ENCODE assay signal across 8 mouse cellular contexts in the genomic region with DNA sequence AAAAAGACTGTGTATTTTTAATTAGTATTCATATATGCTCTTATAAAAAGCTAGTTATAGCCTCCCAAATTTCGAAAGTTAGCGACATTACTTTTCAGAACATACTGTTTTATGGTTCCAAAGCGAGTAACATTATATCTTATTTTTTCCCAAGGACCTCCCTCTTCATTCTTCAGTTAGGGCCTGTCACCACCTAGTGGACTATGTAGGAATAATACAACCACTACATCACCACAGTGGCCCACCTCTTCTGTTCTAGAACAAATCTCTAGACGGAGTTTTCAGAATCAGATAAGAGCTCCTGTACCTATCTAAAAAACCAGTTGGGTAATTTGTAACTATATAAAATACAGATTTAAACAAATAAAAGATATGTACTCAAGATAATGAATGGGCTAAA.
DNase-seq lines count a peak whose midpoint lies in the region; ATAC-seq and TF ChIP-seq lines count a peak whose summit lies in the region.

No protein-coding gene starts in this region.

- H3K4me3 ChIP-seq in forebrain, embryonic 12.5 days (replicated peaks) = no peak overlapping the region
- H3K4me3 ChIP-seq in forebrain, embryonic 10.5 days = no peak overlapping the region
- H3K4me3 ChIP-seq in liver, adult 2 months (ENCODE audit: insufficient read depth, low read depth, low read length) = no peak overlapping the region
- no peak overlapping the region for H3K4me3 ChIP-seq in forebrain, postnatal 0 days (ENCODE audit: low read depth, low read length)

- no peak for TF ChIP-seq POLR2A in liver, adult 2 months (IDR thresholded peaks at IDR 0.05; ENCODE audit: extremely low read depth, insufficient read depth, low read length)

- H3K4me2 ChIP-seq in forebrain, embryonic 12.5 days = no peak overlapping the region
- no peak overlapping the region for H3K4me2 ChIP-seq in forebrain, postnatal 0 days (ENCODE audit: low read depth)

- no peak overlapping the region for H3K27ac ChIP-seq in forebrain, embryonic 12.5 days
- H3K27ac ChIP-seq in forebrain, embryonic 10.5 days = no peak overlapping the region
- H3K27ac ChIP-seq in liver, adult 2 months (replicated peaks; ENCODE audit: insufficient read depth, low read depth, low read length) = no peak overlapping the region
- no peak overlapping the region for H3K27ac ChIP-seq in forebrain, postnatal 0 days (ENCODE audit: low read depth, low read length)

- no peaks in the 10 kb centered on the region for H3K27me3 ChIP-seq in forebrain, embryonic 12.5 days
- H3K27me3 ChIP-seq in forebrain, embryonic 10.5 days (ENCODE audit: poor library complexity, severe bottlenecking) = no peaks in the 10 kb centered on the region
- no peaks in the 10 kb centered on the region for H3K27me3 ChIP-seq in liver, adult 2 months (ENCODE audit: control insufficient read depth, insufficient read depth, low read length)
- no peaks in the 10 kb centered on the region for H3K27me3 ChIP-seq in forebrain, postnatal 0 days (ENCODE audit: insufficient read depth, low read length)

- no peaks in the 10 kb centered on the region for H3K9me3 ChIP-seq in forebrain, embryonic 12.5 days
- no peaks in the 10 kb centered on the region for H3K9me3 ChIP-seq in forebrain, embryonic 10.5 days
- H3K9me3 ChIP-seq in forebrain, postnatal 0 days (ENCODE audit: low read length) = no peaks in the 10 kb centered on the region

- ATAC-seq in forebrain, embryonic 12.5 days (ENCODE audit: low FRiP score) = 0 out of 2 replicates have a peak, but pooled peaks have one; percentile 44
- ATAC-seq in forebrain, postnatal 0 days = peak; percentile 86
- peak; percentile 88 for ATAC-seq in megakaryocyte, adult 5-6 weeks (ENCODE audit: poor library complexity, severe bottlenecking)

- H3K4me1 ChIP-seq in forebrain, embryonic 12.5 days = no peaks in the 10 kb centered on the region
- H3K4me1 ChIP-seq in forebrain, embryonic 10.5 days = no peaks in the 10 kb centered on the region
- H3K4me1 ChIP-seq in liver, adult 2 months (ENCODE audit: control insufficient read depth, insufficient read depth, low read length) = no peaks in the 10 kb centered on the region; the same call in 1 of the 2 replicates
- no peaks in the 10 kb centered on the region for H3K4me1 ChIP-seq in forebrain, postnatal 0 days (ENCODE audit: insufficient read depth)

- peaks cover 27% of the 10 kb centered on the region for H3K36me3 ChIP-seq in forebrain, embryonic 12.5 days (replicated peaks)
- H3K36me3 ChIP-seq in forebrain, embryonic 10.5 days (replicated peaks) = peaks cover 79% of the 10 kb centered on the region
- no peaks in the 10 kb centered on the region; the same call in 1 of the 2 replicates for H3K36me3 ChIP-seq in liver, adult 2 months (ENCODE audit: control insufficient read depth, insufficient read depth, low read length)
- H3K36me3 ChIP-seq in forebrain, postnatal 0 days (ENCODE audit: insufficient read depth) = no peaks in the 10 kb centered on the region

- 63% methylated on average over 4 of the region's 4 CpGs for WGBS in forebrain, embryonic 12.5 days
- 71% methylated on average over 4 of the region's 4 CpGs for WGBS in forebrain, embryonic 10.5 days
- WGBS in liver, adult 2 months = 40% methylated on average over 4 of the region's 4 CpGs
- WGBS in forebrain, postnatal 0 days = 47% methylated on average over 4 of the region's 4 CpGs

- DNase-seq in forebrain, embryonic 10.5 days (ENCODE audit: extremely low spot score, low spot score) = no peak
- DNase-seq in liver, adult 2 months (ENCODE audit: extremely low read depth, low read depth, low spot score) = peak; percentile 24
- DNase-seq in liver (no peak), MN1 (ENCODE audit: low spot score) (peak; percentile 70)
- peak; percentile 75 for DNase-seq in forebrain, postnatal 0 days
- no peak for DNase-seq in urinary bladder, postnatal 4 days (ENCODE audit: low spot score in 2 of 2)

- no peak overlapping the region for H3K9ac ChIP-seq in forebrain, embryonic 12.5 days
- no peak overlapping the region for H3K9ac ChIP-seq in liver, adult 2 months (ENCODE audit: low read depth, low read length)
- no peak overlapping the region for H3K9ac ChIP-seq in forebrain, postnatal 0 days

- TF ChIP-seq CTCF in liver, adult 2 months (IDR thresholded peaks at IDR 0.05; ENCODE audit: low read depth, low read length) = 0 out of 2 replicates have a peak, but pooled peaks have one; percentile 2
- TF ChIP-seq CTCF in forebrain, postnatal 0 days (IDR thresholded peaks at IDR 0.05; ENCODE audit: low read depth) = peak; percentile 86

- no peaks in the 10 kb centered on the region for H3K79me2 ChIP-seq in liver, adult 2 months (ENCODE audit: control insufficient read depth, insufficient read depth, low read length)

Comparison
In these comparisons a context has a peak if more than half of its experiments do, and no peak if none do; other contexts are left out.
1. DNase-seq: peak in liver, adult 2 months (single experiment), MN1 (single experiment) and forebrain, postnatal 0 days (single experiment); none in forebrain, embryonic 10.5 days (single experiment), liver (single experiment) and urinary bladder, postnatal 4 days (0 of 2).
2. Peak in every context shown above with its lines, with median percentiles within 50 percentile points of each other: ATAC-seq.